Mouse (Mus musculus): ENCODE data around the gene Rnf167.

Rnf167 gene

GRCm38 (mm10) chr11:70646691-70647650 is at the start of gene Rnf167, which contains the start of gene Slc25a11:
Rnf167 (plus strand) TSS chr11:70647235.
Slc25a11 (minus strand) TSS chr11:70647479.
- in situ Hi-C loops (cut with MboI; ENCODE audit: unreplicated experiment in 2 of 2), result no loop called here

GRCm38 (mm10) chr11:70597301-70597700 is 49.7 kb upstream of the Rnf167 start:
- in situ Hi-C loops (cut with MboI; ENCODE audit: unreplicated experiment in 2 of 2), result loop anchor here in 1 of 2 experiments (10.0 kb wide), 1 partner anchor 52 kb away; the partner anchor contains the start of gene Pld2

- in situ Hi-C loops (cut with MboI; ENCODE audit: unreplicated experiment in 2 of 2), result loop anchor here in 1 of 2 experiments (10.0 kb wide), 1 partner anchor 54 kb away; the partner anchor contains the start of gene Pld2
Measured at GRCm38 (mm10) chr11:70598451-70598953, 48.5 kb upstream of the Rnf167 start.

GRCm38 (mm10) chr11:70605024-70605566 is 41.9 kb upstream of the Rnf167 start:
- in situ Hi-C loops (cut with MboI; ENCODE audit: unreplicated experiment in 2 of 2), result loop anchor here (5.0 to 25.0 kb wide), 4 partner anchors 60 to 368 kb away; partner anchors contain the start of genes 0610010K14Rik (in 1 of the 2), Arrb2 (in 1 of the 2), Bcl6b (in 1 of the 2) and Gltpd2 (in 1 of the 2)

GRCm38 (mm10) chr11:70606717-70607116 is 40.3 kb upstream of the Rnf167 start:
- in situ Hi-C loops (cut with MboI; ENCODE audit: unreplicated experiment in 2 of 2), result loop anchor here (5.0 to 25.0 kb wide), 4 partner anchors 62 to 369 kb away; partner anchors contain the start of genes 0610010K14Rik (in 1 of the 2), Arrb2 (in 1 of the 2), Bcl6b (in 1 of the 2) and Gltpd2 (in 1 of the 2)

- in situ Hi-C loops (cut with MboI; ENCODE audit: unreplicated experiment in 2 of 2), result loop anchor here (5.0 to 25.0 kb wide), 4 partner anchors 63 to 370 kb away; partner anchors contain the start of genes 0610010K14Rik (in 1 of the 2), Arrb2 (in 1 of the 2), Bcl6b (in 1 of the 2) and Gltpd2 (in 1 of the 2)
Measured at GRCm38 (mm10) chr11:70607611-70608010, 39.4 kb upstream of the Rnf167 start.

- in situ Hi-C loops (cut with MboI; ENCODE audit: unreplicated experiment in 2 of 2), result loop anchor here (5.0 to 25.0 kb wide), 4 partner anchors 64 to 371 kb away; partner anchors contain the start of genes 0610010K14Rik (in 1 of the 2), Arrb2 (in 1 of the 2), Bcl6b (in 1 of the 2) and Gltpd2 (in 1 of the 2)
Measured at GRCm38 (mm10) chr11:70608381-70609066, 38.5 kb upstream of the Rnf167 start.

- in situ Hi-C loops (cut with MboI; ENCODE audit: unreplicated experiment in 2 of 2), result loop anchor here in 1 of 2 experiments (5.0 to 25.0 kb wide), 2 partner anchors 293 to 373 kb away; partner anchors contain the start of genes 0610010K14Rik, Bcl6b, Gm21988 and Rnasek
Measured at GRCm38 (mm10) chr11:70610752-70611151, 36.3 kb upstream of the Rnf167 start.

- in situ Hi-C loops (cut with MboI; ENCODE audit: unreplicated experiment in 2 of 2), result loop anchor here in 1 of 2 experiments (5.0 to 25.0 kb wide), 2 partner anchors 295 to 375 kb away; partner anchors contain the start of genes 0610010K14Rik, Bcl6b, Gm21988 and Rnasek
Measured at GRCm38 (mm10) chr11:70612505-70612904, 34.5 kb upstream of the Rnf167 start.

GRCm38 (mm10) chr11:70615074-70615473 is 32.0 kb upstream of the Rnf167 start:
- in situ Hi-C loops (cut with MboI; ENCODE audit: unreplicated experiment in 2 of 2), result loop anchor here in 1 of 2 experiments (25.0 kb wide), 1 partner anchor 378 kb away; the partner anchor contains the start of genes 0610010K14Rik, Bcl6b, Gm21988 and Rnasek

- in situ Hi-C loops (cut with MboI; ENCODE audit: unreplicated experiment in 2 of 2), result loop anchor here in 1 of 2 experiments (25.0 kb wide), 1 partner anchor 378 kb away; the partner anchor contains the start of genes 0610010K14Rik, Bcl6b, Gm21988 and Rnasek
Measured at GRCm38 (mm10) chr11:70615516-70616093, 31.4 kb upstream of the Rnf167 start, which contains the start of gene 4930544D05Rik. 4930544D05Rik (plus strand) TSS chr11:70615848.

GRCm38 (mm10) chr11:70619101-70619500 is 27.9 kb upstream of the Rnf167 start, which contains the start of gene Chrne:
Chrne (minus strand) TSS chr11:70619216.
- in situ Hi-C loops (cut with MboI; ENCODE audit: unreplicated experiment in 2 of 2), result loop anchor here in 1 of 2 experiments (25.0 kb wide), 1 partner anchor 382 kb away; the partner anchor contains the start of genes 0610010K14Rik, Bcl6b, Gm21988 and Rnasek

GRCm38 (mm10) chr11:70621972-70622814 is 24.8 kb upstream of the Rnf167 start:
- in situ Hi-C loops (cut with MboI; ENCODE audit: unreplicated experiment in 2 of 2), result loop anchor here in 1 of 2 experiments (10.0 to 25.0 kb wide), 2 partner anchors 207 to 385 kb away; partner anchors contain the start of genes 0610010K14Rik, Bcl6b, Gm21988 and Pelp1

GRCm38 (mm10) chr11:70623053-70623742 is 23.8 kb upstream of the Rnf167 start:
- in situ Hi-C loops (cut with MboI; ENCODE audit: unreplicated experiment in 2 of 2), result loop anchor here in 1 of 2 experiments (10.0 to 25.0 kb wide), 2 partner anchors 208 to 386 kb away; partner anchors contain the start of genes 0610010K14Rik, Bcl6b, Gm21988 and Pelp1

GRCm38 (mm10) chr11:70625473-70625872 is 21.6 kb upstream of the Rnf167 start:
- in situ Hi-C loops (cut with MboI; ENCODE audit: unreplicated experiment in 2 of 2), result loop anchor here (5.0 to 10.0 kb wide), 3 partner anchors 132 to 211 kb away; partner anchors contain the start of gene Pelp1 (in 1 of the 2)

- in situ Hi-C loops (cut with MboI; ENCODE audit: unreplicated experiment in 2 of 2), result loop anchor here (5.0 to 10.0 kb wide), 3 partner anchors 130 to 212 kb away; partner anchors contain the start of gene Pelp1 (in 1 of the 2)
Measured at GRCm38 (mm10) chr11:70626877-70627276, 20.2 kb upstream of the Rnf167 start.
